Mouse (Mus musculus) adrenal gland, postnatal 14 days (tissue): Measurements from ENCODE around the gene Chek1. TPM values are rescaled to one million over a fixed set of nuclear protein-coding genes. Genes with fewer than 3 reads are reported as not detected.

Source experiments
- DNase-seq: peaks from one replicate; pipeline ENCODE4 v3.0.0; 2021; ENCODE audit warnings: mixed read lengths
- long read RNA-seq, 2 experiments: library from polyadenylated mRNA; stranded (forward); transcript quantifications; one replicate each; pipeline ENCODE4 v2.0.0; 2021
- total RNA-seq: library from RNA; stranded (reverse); gene quantifications from 2 replicates; pipeline ENCODE4 v1.2.3, GENCODE M21; 2021

Gene Chek1
- 6.3 and 8.5 TPM in 2 replicates for total RNA-seq
- long read RNA-seq, experiment 1, partial matches to known transcripts = 1 of 2 reads
- long read RNA-seq, experiment 1, other reads (novel, unspliced or antisense) = 0 of 2 reads
- long read RNA-seq, experiment 2, partial matches to known transcripts = 1 of 3 reads
- long read RNA-seq, experiment 2, other reads (novel, unspliced or antisense) = 0 of 3 reads

DNA sequence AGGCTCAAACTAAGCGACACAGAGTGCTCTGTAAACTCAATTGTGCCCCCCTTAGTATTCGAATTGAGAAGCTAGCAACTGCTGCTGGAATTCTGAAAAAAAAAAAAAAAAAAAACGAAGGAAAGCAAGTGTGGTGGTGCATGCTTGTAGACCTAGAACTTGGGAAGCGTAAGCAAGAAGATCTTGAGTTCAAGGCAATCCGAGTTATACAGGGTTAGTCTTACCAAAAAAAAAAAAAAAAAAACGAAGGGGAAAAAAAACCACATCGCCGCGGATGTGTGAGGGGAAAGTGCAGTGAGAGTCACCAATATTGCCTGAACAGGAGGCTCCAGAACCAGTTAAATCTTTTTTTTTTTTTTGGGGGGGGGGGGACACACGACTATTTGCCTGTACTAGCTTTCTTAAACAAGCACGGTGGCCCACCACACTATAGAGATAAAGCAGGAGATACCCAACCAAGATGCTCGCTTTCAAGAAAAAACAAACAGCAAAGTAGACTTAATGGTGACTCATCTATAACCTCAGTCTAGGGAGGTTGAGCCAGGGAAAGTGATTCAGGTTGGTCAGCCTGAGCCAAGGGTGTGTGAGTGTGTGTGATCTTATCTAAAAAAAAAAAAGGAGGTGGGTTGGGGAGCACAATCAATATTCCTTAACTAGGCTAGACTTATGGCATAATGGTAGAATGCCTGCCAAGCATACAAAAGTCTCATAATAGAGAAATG lies at the start of gene Chek1:
Gene Chek1, minus strand, starts transcription at position 32 of the 722 bp plus-strand sequence.
- no peak for DNase-seq

DNA sequence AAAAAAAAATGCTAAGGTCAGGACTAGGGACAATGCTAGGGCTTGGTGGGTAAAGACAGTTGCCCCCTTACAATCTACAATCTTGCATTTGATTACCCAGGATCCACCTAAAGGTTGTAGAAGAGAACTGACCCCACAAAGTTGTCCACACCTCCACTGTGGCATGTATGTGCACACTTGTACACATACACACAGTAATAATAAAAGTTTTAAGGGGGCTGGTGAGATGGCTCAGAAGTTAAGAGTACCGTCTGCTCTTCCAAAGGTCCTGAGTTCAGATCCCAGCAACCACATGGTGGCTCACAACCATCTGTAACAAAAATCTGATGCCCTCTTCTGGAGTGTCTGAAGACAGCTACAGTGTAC lies 42.2 kb upstream of the Chek1 start:
- no peak for DNase-seq

DNA sequence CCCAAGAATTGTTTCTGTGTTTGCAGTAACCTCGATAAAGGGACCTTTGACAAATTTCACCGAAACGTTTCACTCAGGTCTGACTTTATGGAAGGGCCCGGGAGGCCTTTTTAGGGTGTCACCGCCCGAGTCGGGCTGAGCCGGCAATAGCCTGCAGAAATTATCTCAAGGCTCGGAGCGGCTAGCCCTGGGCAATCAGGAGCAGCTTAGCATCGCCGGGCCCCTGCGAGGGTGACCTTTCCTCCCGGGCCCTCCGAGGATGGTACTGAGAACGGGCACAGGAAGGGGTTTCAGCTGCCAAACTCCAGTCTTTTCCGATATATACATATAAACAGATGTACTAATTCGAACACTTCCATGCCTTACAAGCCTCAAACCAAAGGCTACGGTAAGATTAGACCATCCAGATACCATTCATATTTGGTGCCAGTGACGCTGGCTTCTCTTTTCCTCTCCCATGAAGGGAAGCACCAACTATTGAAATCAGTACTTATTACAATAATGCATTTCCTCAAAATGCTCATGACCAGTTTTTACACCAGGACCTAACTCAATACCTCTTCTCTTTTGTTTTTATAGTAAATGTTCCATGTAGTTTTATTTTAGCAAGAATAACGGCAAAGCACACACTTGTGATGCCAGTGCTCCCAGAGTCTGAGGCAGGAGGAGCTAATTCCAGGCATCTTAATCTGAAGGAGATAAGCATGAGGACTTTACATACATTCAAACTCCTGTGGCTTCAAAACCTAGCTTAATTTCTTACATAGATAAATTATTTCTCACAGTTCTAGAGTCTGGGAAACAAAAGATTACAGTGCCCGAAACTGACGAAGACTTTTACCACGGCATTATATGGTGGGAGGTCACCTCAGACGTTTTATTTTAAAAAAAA lies 41.5 kb upstream of the Chek1 start:
- DNase-seq = peak; percentile 76

DNA sequence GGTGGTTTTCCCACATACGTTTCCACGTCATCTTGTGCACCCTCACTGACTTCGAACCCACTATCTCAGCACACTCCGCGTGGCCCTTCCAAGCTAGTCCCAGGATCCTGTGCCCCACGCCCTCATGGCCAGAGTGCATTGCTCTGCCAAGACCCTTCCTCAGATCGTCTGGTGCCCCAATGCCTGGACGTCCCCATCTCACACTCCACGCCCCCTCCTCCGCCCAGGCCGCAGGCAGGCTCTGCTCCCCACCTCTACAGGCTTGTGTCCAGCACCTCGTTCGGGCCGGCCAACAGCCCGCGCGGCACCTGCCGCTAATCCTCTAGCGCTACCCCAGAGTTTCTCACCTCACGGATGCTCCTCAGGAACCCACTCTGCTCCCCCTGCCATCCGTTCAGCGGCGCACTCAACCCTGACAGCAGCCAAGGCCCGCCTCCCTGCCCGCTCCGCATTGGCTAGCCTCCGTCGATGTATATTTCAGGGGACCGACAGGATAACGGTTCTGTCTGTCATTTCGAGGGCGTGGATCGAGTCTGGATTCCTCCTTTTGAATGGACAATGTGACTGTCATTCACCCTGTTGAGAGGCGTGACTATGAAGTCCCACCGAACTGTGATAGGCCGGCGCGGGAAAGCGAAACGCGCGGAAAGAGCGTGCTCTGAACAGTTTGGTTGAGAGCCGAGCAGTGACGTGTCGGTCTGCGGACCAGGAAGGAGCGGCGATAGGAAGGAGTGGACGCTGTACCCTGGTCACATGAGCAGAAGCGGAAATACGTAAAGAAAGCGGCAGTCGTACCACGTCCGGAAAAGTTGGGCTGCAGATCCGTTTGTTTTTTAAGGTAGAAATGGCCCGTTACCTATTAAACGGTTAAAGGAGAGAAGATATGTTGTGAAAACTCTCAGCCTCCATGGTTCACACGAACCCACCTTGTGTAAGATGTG lies 40.6 kb upstream of the Chek1 start, which contains the start of gene Stt3a:
Gene Stt3a, minus strand, starts transcription at position 477 of the 941 bp plus-strand sequence.
- peak; percentile 99 for DNase-seq

DNA sequence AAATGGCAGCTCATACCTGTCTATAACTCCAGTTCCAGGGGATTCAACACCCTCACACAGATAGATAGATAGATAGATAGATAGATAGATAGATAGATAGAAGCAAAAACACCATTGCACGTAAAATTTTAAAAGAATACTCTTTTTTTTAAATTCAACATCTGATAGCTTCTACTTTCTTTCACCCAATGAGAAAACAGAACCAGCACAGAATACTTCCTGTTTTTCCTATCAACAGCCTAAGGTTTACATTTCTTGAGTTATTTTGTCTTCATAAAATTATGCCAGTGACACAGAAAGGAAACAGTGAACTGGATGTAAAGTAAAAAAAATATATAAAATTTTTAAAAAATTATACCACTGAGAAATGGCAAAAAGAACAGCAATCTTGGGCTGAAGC lies 37.5 kb upstream of the Chek1 start:
- no peak for DNase-seq

DNA sequence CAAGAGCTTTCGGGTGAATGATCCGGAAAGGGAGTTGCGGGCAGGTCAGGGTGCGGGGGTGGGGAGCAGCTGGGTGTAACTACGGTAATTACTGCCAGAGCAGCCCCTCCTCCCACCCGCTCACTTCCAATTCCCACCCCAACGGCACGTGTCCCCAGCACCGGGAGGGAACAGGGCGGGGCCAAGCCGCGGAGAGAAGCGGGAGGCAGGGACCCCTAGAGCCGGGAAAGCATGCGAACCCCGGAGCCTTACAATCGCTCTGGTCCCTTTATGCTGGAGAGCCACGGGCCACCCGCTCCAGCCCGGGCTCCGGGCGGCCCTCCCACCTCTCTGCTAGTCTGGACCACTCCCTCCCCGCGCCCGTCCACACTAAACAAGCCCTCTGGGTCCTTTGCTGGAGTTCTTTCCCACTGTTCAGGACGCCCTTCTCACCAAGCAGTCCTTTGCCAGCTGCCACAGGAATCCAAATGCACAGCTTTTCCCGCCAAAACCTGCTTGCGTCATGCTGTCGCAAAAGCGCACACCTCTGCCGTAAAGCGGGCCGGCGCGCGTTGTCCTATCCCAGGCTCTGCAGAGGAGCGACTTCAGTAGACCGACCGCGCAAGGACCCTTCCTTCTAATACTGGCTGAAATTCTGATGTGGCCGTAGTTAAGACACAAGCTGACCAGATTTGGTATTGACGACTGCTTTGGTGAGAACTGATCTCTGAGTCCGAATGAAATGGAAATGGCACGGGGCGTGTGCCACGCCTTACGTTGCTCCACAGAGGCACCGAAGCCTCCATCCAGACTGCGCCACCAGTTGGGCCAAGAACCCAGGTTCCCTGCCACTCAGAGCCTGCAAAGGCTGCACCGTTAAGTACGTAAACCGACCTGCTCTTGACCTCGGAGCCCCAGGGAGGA lies 483 bp downstream of the Chek1 start:
- DNase-seq = peak; percentile 94

DNA sequence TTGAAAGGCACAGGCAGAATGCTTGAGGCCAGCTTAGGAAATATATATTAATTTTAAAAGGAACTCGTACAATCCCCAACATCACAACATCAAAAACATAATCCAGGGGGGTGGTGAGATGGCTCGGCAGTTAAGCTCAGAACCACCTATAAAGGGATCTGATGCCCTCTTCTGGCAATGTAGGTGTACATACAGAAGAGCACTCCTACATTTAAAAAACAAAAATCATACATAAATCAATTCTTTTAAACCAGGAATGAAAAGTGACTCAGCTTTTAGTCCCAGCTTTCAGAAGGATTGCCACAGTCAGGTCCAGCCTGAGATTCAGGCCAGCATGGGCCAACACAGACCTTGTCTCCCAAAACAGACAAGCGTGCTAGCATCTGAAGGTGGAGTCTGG lies 10.2 kb downstream of the Chek1 start:
- DNase-seq = no peak

DNA sequence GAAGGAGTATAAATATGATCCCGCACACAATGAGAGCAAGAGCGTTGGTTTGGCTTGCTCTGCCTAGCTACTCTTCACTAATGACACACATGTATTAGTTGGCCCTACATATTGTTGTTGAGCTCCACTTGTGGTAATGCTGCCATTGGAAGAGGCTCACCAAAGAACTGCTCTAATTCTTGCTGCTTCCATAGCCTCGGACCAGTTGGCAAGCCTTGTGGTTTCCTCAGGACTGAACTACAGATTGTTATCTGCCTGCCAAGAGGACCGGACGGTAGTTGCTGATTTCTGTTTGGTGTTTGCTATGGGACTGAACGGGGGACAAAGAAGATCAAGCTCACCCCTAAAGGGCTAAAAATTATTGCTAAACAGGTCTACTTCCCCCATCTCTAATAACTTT lies 19.6 kb downstream of the Chek1 start:
- no peak for DNase-seq

DNA sequence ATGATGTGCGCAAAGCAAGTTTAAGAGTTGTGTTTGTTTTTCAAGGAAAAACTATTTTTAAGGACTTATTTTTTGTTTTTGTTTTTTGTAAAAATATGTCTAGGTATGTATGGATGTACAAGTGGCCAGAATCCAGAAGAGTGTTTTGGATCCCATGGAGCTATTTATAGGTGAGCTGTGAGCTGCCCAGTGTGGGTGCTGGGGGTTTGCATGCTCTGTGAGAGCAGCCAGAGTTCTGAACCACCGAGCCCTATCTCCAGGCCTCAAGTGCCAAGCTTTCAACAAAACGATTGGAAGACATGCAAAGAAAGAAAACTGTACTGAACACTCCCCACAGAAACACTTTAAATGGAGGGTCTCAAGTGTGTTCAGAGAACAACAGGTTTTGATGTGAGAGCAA lies 20.9 kb downstream of the Chek1 start:
- DNase-seq = no peak

DNA sequence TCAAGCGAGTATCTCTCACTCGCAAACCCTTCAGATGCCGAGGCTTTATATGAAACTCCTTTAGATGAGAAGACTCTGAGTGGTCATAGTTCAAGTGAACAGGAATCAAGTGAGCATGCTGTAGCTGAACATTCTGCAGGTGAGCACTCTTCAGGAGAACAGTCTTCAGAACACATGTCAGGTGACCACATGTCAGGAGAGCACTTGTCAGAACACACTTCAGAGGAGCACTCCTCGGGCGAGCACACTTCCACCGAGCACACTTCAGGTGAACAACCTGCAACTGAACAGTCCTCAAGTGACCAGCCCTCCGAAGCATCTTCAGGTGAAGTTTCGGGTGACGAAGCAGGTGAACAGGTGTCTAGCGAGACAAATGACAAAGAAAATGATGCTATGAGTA lies 32.6 kb downstream of the Chek1 start:
- DNase-seq = no peak

DNA sequence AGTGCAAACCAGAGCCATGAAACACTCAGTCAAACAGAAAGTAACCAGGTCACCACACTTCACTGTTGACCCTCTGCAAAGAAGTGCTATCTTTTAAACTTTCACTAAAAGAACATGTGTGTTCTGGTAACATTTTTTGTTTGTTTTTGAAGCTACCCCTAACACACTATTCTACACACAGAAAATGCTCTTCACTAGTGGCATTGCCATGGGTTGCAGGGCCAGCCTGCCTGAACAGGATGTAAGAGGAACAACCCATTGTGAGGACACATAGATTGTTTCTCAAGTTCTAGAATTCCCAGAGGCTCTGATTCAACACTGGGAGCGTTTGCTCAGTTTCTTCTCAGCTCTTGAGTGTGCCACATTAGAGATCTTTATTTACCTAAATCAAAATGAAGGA lies 33.9 kb downstream of the Chek1 start, which contains the start of gene Acrv1:
Gene Acrv1, plus strand, starts transcription at position 301 of the 400 bp plus-strand sequence.
- no peak for DNase-seq

DNA sequence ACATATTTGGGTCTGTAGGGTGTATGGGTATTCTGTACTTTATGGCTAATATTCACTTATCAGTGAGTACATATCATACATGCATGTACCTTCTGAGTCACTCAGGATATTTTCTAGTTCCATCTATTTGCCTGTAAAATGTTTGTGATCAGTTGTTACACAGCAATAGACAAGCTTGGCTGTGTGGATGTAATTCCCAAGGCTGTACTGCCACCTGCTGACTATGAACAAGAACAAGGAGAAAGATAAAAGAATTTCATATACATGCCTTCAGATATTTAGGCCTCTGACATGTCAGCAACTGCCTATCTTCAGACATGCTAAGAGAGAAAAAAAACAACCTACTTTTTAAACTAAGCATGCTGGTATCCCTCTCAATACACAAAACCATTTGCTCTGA lies 39.5 kb downstream of the Chek1 start:
- peak; percentile 15 for DNase-seq

DNA sequence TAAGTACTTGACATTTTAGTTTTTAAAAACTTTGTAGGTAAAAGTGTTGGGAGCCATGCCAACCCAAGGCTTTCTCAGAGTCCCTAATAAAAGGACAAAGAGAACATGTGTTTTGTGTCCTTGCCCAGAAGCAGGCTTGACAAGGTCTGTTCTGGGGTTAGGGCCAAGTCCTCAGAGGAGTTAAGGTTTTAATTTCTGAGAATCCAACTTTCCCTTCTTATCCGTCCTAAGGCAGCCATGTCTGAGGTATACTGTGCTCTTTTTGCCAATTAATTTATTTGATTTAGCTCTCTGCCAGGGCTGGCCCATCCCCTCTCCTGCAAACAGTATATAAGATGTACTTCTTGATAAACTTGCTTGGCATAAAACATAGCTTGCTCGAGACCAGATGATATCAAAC lies 45.4 kb downstream of the Chek1 start:
- no peak for DNase-seq

Other genes starting within 250 kb of the Chek1 start
- gene Gm5615, start 185.1 kb downstream of the Chek1 start, total RNA-seq = not detected in 2 replicates
- not detected in 2 replicates for gene Gm17689, start 144.4 kb downstream of the Chek1 start, total RNA-seq
- gene A630095E13Rik, start 83.7 kb downstream of the Chek1 start, total RNA-seq = not detected in 2 replicates
- not detected in 2 replicates for gene Acrv1, start 33.8 kb downstream of the Chek1 start, total RNA-seq
- 230 and 253 TPM in 2 replicates for gene Stt3a, start 40.6 kb upstream of the Chek1 start, total RNA-seq
- 148 and 151 TPM in 2 replicates for gene Ei24, start 70.3 kb upstream of the Chek1 start, total RNA-seq
- gene Fez1, start 94.8 kb upstream of the Chek1 start, total RNA-seq = 4.9 and 11.2 TPM in 2 replicates